Mouse (Mus musculus) liver, embryonic 14.5 days (tissue): ENCODE results near the gene Eipr1.

ENCODE experiments used
- CTCF ChIP-seq: IDR thresholded peaks from 2 replicates; pipeline ENCODE4 v1.5.1; 2016; ENCODE audit warnings: antibody characterized with exemption, low read depth, control low read depth
- EP300 ChIP-seq: IDR thresholded peaks from 2 replicates; pipeline ENCODE4 v1.6.1; 2016; ENCODE audit warnings: antibody characterized with exemption, low read depth

GRCm38 (mm10) chr12:28845811-28846210, 94.2 kb downstream of the Eipr1 start:
- TF ChIP-seq EP300 (no peak), CTCF (no peak)
